Mouse (Mus musculus): ENCODE data around the gene Ddx25. TPM values are rescaled to one million over a fixed set of nuclear protein-coding genes. Genes with fewer than 3 reads are reported as not detected.

Gene Ddx25
- polyA plus RNA-seq, 2 experiments from 2014 or later = 0.09 to 0.17 TPM

GRCm38 (mm10) chr9:35493033-35493732 lies 65.1 kb downstream of the Ddx25 start:
- no peak for ATAC-seq

DNA sequence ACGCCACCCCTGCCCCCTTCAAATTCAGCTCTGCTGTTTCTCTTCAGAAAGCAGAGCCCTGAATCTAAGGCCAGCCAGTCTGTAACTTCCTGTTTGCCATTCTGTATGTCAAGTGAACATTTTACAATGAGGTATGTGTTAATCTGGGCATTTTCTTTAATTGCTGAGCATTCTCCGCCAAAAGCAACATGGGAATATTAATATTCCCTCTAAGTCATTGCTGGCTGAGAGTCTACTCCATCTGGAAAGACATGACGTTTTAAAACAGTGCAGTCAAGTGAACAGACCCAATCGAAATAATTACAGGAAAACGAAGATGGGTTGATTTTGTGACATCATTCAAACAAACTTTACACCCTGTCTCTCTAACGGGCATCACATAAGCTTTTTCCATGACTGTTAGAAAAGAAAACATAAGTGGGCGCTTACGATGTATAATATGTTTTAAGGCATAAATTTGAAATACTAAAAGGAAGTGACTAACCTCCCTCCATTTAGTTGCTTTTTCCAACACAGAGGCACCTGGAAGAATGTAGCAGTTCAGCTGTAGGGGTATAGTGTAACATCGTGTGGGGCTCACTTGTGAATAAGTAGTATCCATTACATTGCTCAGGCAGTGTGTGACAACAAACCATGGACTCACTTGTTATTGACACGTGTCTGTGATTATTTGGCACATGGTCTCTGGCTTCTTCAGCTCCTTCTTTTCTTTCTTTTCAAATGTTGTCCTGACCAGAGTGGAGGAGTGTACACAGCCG lies 67.0 kb downstream of the Ddx25 start:
- no peak for ATAC-seq

- ATAC-seq = no peak
Measured at GRCm38 (mm10) chr9:35488496-35488895, 69.8 kb downstream of the Ddx25 start.

Other genes with a start within 250 kb of the Ddx25 start
- 1 to 10 TPM; 2.4 to 4.4 TPM for gene Cdon, start 137.4 kb downstream of the Ddx25 start, polyA plus RNA-seq (2017; shearing (Covaris generic))
- gene Gm1113, start 40.3 kb downstream of the Ddx25 start, polyA plus RNA-seq (2017; shearing (Covaris generic)) = not detected
- 10 to 100 TPM; 21.0 to 27.0 TPM for gene Pus3, start 67 bp upstream of the Ddx25 start, polyA plus RNA-seq (2017; shearing (Covaris generic))
- under 1 TPM in 1 of 2 experiments, not detected in 1; 0.25 TPM for gene Pate2, start 11.8 kb upstream of the Ddx25 start, polyA plus RNA-seq (2017; shearing (Covaris generic))
- 1 to 10 TPM; 8.7 to 8.8 TPM for gene Hyls1, start 11.9 kb upstream of the Ddx25 start, polyA plus RNA-seq (2017; shearing (Covaris generic))
- under 1 TPM in 1 of 2 experiments, not detected in 1; 0.42 TPM for gene Pate4, start 53.4 kb upstream of the Ddx25 start, polyA plus RNA-seq (2017; shearing (Covaris generic))
- not detected for gene Pate3, start 89.7 kb upstream of the Ddx25 start, polyA plus RNA-seq (2017; shearing (Covaris generic))
- not detected for gene Pate1, start 128.9 kb upstream of the Ddx25 start, polyA plus RNA-seq (2017; shearing (Covaris generic))
- not detected for gene Gm17677, start 182.5 kb upstream of the Ddx25 start, polyA plus RNA-seq (2017; shearing (Covaris generic))
- not detected for gene Gm17727, start 219.6 kb upstream of the Ddx25 start, polyA plus RNA-seq (2017; shearing (Covaris generic))
- not detected for gene Gm27235, start 231.6 kb upstream of the Ddx25 start, polyA plus RNA-seq (2017; shearing (Covaris generic))
- not detected for gene D730048I06Rik, start 231.6 kb upstream of the Ddx25 start, polyA plus RNA-seq (2017; shearing (Covaris generic))